Mouse (Mus musculus): ENCODE results near the gene Rln1. TPM values are rescaled to one million over a fixed set of nuclear protein-coding genes. Genes with fewer than 3 reads are reported as not detected.

Gene Rln1
- total RNA-seq, 1 experiment from 2014 or later = not detected

DNA sequence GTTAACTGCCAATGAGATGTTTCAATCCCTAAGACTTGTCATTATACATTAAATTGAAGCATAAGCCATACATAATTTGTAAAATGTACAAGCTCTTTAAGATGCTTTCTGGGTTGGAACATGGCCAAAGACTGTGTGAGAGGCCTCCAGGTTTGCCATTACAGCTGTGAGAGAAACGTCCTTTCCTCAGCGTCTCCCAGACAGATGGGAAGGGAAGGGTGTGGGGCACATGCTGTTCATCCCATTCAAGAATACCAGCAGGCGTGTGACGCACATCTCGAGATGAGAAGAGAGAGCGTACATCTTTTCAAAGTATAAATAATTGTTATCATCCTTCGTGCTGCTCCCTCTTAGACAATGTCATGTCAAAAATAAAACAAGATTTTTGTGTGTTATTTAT lies 21.8 kb downstream of the Rln1 start:
- no peak for ATAC-seq (replicated peaks; ENCODE audit: insufficient number of reproducible peaks, low FRiP score, low TSS enrichment, poor library complexity, severe bottlenecking)

DNA sequence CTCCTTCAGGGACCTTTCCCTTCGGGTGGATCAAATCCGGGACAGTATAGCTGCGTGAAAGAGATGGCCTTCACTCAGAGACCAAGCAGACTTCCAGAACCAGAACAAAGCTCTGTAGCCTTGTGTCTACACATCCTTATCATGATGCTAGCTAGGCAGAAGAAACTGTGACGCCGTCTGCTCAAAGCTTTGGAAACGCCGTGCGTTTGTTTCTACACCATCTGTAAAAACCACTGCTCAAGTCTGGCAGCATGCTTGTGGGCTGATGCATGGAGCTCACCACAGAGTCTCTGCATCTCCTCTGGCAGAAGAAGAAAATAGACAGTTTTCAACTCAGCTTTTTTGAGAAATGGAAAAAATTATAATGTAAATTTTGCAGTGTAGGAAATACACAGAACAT lies 22.7 kb downstream of the Rln1 start:
- no peak for ATAC-seq (replicated peaks; ENCODE audit: insufficient number of reproducible peaks, low FRiP score, low TSS enrichment, poor library complexity, severe bottlenecking)

DNA sequence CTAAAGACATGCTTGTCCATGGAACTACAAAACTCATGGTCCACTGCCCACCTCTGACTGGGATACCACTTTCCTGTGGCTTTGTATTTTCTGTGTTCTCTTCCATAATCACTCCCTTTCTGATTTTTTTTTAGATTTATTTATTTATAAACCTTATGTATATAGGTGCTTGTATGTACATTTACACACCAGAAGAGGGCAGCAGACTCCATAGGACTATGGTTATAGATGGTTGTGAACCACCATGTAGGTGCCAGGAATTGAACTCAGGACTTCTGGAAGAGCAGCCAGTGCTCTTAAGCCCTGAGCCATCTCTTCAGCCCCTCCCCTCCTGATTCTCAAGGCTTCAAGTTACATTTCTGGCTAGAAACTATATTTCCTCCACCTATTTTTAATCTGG lies 25.6 kb downstream of the Rln1 start:
- no peak for ATAC-seq (replicated peaks; ENCODE audit: insufficient number of reproducible peaks, low FRiP score, low TSS enrichment, poor library complexity, severe bottlenecking)

DNA sequence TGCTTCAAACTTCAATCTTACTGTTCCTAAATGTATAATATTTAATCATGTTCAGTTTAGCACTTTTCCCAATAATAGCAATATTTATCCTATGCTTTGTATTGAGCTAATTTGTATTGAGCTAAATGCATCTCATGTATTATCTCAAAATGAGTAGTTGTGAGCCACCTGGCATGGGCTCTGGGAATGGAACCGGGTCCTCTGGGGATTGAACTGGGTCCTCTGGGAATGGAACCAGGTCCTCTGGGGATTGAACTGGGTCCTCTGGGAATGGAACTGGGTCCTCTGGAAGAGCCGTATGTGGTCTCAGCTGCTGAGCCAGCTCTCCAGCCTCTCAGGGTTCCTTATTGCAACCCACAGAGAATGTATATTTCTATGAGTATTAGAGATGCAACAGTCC lies 32.4 kb downstream of the Rln1 start:
- no peak for ATAC-seq (replicated peaks; ENCODE audit: insufficient number of reproducible peaks, low FRiP score, low TSS enrichment, poor library complexity, severe bottlenecking)

DNA sequence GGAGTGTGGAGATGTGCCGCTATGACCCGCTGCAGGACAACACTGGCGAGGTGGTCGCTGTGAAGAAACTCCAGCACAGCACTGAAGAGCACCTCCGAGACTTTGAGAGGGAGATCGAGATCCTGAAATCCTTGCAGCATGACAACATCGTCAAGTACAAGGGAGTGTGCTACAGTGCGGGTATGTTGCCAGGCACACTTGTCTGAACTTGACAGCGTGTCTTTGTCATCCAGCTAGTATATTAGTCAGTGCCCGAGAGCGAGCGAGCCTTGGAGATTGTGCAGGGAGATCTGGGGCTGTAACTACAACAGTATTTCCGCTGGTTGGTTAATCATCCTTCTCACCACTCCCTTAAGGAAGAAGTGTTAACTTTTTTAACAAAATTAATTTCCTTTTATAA lies 33.6 kb downstream of the Rln1 start:
- ATAC-seq (replicated peaks; ENCODE audit: insufficient number of reproducible peaks, low FRiP score, low TSS enrichment, poor library complexity, severe bottlenecking) = no peak

DNA sequence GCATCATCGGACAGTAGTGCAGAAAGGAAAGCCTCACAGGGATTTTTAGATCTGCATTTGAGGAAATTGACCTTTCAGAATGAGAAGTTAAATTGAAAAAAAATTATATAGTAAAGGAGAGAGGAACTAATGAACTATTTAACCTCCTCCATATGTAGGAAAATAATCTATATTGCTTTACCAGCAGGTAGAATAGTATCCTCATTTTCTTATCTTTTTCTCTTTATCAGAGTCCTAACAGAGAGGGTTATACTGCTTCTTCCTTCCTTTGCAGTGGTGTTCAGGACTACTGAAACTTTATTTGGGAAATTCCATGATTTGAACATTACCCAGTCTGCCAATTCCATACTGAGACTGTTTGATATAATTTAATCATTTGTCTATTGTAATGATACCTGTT lies 37.1 kb downstream of the Rln1 start:
- ATAC-seq (replicated peaks; ENCODE audit: insufficient number of reproducible peaks, low FRiP score, low TSS enrichment, poor library complexity, severe bottlenecking) = no peak

DNA sequence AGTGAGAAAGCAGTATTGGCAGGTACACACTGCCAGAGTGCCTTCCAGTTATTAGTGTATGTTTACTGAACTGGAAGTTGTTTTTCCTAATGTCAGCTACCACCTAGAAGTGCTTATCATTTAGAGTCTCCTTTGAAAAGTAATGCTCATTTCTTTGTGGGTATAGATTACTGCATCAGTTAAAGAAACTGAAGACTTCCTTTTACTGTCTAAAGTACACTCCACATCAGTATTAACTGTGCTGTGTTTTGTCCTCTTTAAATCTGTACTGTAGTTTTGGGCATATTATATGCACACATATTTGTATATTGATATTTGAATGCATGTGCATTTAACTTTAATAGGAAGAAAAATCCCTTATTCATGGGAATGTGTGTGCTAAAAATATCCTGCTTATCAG lies 38.3 kb downstream of the Rln1 start:
- no peak for ATAC-seq (replicated peaks; ENCODE audit: insufficient number of reproducible peaks, low FRiP score, low TSS enrichment, poor library complexity, severe bottlenecking)

DNA sequence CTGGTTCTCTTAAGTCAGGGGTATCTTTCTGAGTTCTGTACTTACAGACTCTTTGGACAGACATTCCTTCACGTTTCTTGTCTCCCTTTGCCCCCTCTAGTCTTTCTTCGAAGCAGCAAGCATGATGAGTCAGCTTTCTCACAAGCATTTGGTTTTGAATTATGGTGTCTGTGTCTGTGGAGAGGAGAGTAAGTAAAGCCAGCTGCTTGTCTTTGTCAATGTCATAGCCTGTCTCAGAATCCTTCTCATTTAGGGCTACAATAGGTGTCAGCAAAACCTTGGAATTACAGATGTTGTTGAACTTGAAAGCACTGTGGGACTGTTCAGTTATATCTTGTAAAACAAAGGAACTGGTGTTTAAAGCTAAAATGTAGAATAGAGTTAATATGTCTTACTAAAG lies 39.7 kb downstream of the Rln1 start:
- ATAC-seq (replicated peaks; ENCODE audit: insufficient number of reproducible peaks, low FRiP score, low TSS enrichment, poor library complexity, severe bottlenecking) = no peak

DNA sequence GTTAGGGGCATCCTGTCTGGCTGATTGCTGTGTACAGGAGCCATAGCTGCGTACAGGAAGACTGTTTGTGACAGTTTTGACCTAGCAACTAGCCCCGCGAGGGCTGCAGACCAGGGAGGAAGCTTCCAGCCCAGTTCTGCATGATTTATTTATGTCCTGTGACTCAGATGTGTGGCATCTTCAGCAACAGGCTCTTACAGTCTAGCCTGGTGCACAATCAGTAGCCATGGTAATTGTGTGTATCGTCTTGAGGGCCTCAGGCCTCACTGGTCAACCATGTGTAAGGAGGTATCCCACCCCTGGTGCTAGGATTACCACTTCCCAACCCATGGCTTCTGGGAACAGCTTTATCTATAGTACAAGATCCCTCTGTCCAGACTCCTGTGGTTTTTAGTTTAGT lies 41.9 kb downstream of the Rln1 start:
- ATAC-seq (replicated peaks; ENCODE audit: insufficient number of reproducible peaks, low FRiP score, low TSS enrichment, poor library complexity, severe bottlenecking) = no peak

DNA sequence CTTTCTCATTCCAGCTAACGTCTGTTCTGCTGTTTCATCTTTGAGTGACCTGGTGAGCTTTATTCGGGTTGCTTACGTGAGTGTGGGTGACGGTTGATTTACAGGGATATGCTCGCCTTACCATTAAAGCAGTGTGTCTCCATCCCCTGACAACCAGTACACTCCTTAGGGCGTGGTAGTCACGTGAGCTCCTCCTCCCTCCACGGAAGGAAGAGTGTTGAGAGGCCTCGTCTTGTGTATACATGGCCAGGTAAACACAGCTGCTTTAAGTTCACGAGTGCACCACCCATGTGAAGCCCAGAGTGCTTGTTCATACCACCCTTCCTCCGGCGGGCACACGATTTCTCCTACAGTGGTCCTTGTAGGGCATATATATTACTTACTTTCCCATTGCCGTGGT lies 42.9 kb downstream of the Rln1 start:
- no peak for ATAC-seq (replicated peaks; ENCODE audit: insufficient number of reproducible peaks, low FRiP score, low TSS enrichment, poor library complexity, severe bottlenecking)

DNA sequence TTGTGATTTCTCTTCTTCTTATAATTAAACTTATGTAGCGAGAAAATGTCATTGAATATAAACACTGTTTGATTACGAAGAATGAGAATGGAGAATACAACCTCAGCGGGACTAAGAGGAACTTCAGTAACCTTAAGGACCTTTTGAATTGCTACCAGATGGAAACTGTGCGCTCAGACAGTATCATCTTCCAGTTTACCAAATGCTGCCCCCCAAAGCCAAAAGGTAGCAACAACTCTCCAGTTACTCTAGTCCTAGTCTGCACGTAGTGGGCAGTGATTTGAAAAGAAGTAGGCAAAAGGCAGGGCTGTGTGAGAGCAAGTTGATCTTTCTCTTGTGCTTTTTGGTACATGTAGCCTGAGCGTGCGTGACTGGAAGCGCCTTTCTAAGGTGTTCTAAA lies 46.6 kb downstream of the Rln1 start:
- no peak for ATAC-seq (replicated peaks; ENCODE audit: insufficient number of reproducible peaks, low FRiP score, low TSS enrichment, poor library complexity, severe bottlenecking)

DNA sequence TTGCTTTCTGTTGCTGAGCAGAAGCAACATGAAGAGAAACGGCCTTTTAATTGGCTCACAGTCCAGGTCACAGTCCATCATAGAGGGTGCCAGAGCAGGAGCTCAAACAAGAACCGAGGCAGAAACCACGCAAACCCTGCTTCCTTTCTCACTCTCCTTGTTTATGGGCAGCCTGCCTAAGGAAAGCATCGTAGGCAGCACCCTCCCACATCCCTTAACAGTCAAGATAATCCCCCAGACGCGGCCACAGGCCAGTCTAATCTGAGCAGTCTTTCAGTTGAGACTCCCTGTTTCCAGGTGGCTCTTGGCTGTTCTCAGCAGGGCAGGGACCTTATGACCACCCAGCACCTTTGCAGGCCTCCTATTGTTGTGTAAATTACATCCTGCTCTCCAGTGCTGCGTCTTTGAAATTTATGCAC lies 49.0 kb downstream of the Rln1 start:
- no peak for ATAC-seq (replicated peaks; ENCODE audit: insufficient number of reproducible peaks, low FRiP score, low TSS enrichment, poor library complexity, severe bottlenecking)

Other genes with a start within 250 kb of the Rln1 start
- 11.4 to 15.9 TPM (median 12.8 TPM) in 3 replicates for gene Rcl1, start 233.3 kb downstream of the Rln1 start, total RNA-seq (2017)
- gene Jak2, start 82.8 kb downstream of the Rln1 start, total RNA-seq (2017) = 123 to 164 TPM (median 125 TPM) in 3 replicates
- gene Insl6, start 9.3 kb downstream of the Rln1 start, total RNA-seq (2017) = 10.8 to 13.7 TPM (median 11.6 TPM) in 3 replicates
- 110 to 162 TPM (median 162 TPM) in 3 replicates for gene Plgrkt, start 32.7 kb upstream of the Rln1 start, total RNA-seq (2017)
- gene Cd274, start 32.8 kb upstream of the Rln1 start, total RNA-seq (2017) = 80.1 to 92.8 TPM (median 86.9 TPM) in 3 replicates
- gene Pdcd1lg2, start 76.2 kb upstream of the Rln1 start, total RNA-seq (2017) = 3.8 to 7.9 TPM (median 6.5 TPM) in 3 replicates
- 58.8 to 70.8 TPM (median 64.9 TPM) in 3 replicates for gene Ric1, start 187.6 kb upstream of the Rln1 start, total RNA-seq (2017)

Measured in monocyte, adult 5-6 weeks (primary cell).